Mouse (Mus musculus): ENCODE data around the gene Gsk3b. TPM values are rescaled to one million over a fixed set of nuclear protein-coding genes. Genes with fewer than 3 reads are reported as not detected.

Gsk3b gene
- polyA plus RNA-seq, 1 experiment from 2014 or later, result 37.2 TPM

- Histone ChIP-seq H3K4me2 (ENCODE audit: low read depth, low read length) (no peak overlapping the region), H3K4me1 (ENCODE audit: control insufficient read depth, insufficient read depth, low read length) (no peaks in the 10 kb centered on the region), H3K9me3 (replicated peaks; ENCODE audit: control insufficient read depth, low read length) (no peaks in the 10 kb centered on the region), H3K27ac (ENCODE audit: low read length) (no peak overlapping the region), H3K27me3 (ENCODE audit: control insufficient read depth, insufficient read depth, low read length) (no peaks in the 10 kb centered on the region), H3K4me3 (ENCODE audit: low read length) (no peak overlapping the region), H3K9ac (ENCODE audit: low read length) (no peak overlapping the region), H3K36me3 (ENCODE audit: control insufficient read depth, insufficient read depth) (no peaks in the 10 kb centered on the region)
- 47% methylated on average over 3 of the region's 3 CpGs for WGBS
- ATAC-seq (replicated peaks; ENCODE audit: extremely low read depth, insufficient read depth, low FRiP score), result no peak
Observed at GRCm38 (mm10) chr16:38271601-38272000, 182.8 kb downstream of the Gsk3b start.

- no peak overlapping the region for H3K4me3 ChIP-seq (ENCODE audit: low read length)
- H3K36me3 ChIP-seq (ENCODE audit: control insufficient read depth, insufficient read depth), result no peaks in the 10 kb centered on the region
- WGBS, result 77% methylated on average over 5 of the region's 5 CpGs
- H3K27ac ChIP-seq (ENCODE audit: low read length), result no peak overlapping the region
- H3K9ac ChIP-seq (ENCODE audit: low read length), result no peak overlapping the region
- ATAC-seq (replicated peaks; ENCODE audit: extremely low read depth, insufficient read depth, low FRiP score), result no peak
- H3K4me1 ChIP-seq (ENCODE audit: control insufficient read depth, insufficient read depth, low read length), result no peaks in the 10 kb centered on the region
- no peak overlapping the region for H3K4me2 ChIP-seq (ENCODE audit: low read depth, low read length)
- H3K9me3 ChIP-seq (replicated peaks; ENCODE audit: control insufficient read depth, low read length), result no peaks in the 10 kb centered on the region
- H3K27me3 ChIP-seq (ENCODE audit: control insufficient read depth, insufficient read depth, low read length), result no peaks in the 10 kb centered on the region
Observed at GRCm38 (mm10) chr16:38272483-38272882, 183.7 kb downstream of the Gsk3b start.

- WGBS, result 73% methylated on average over 2 of the region's 2 CpGs
- Histone ChIP-seq H3K36me3 (ENCODE audit: control insufficient read depth, insufficient read depth) (no peaks in the 10 kb centered on the region), H3K27me3 (ENCODE audit: control insufficient read depth, insufficient read depth, low read length) (no peaks in the 10 kb centered on the region), H3K4me3 (ENCODE audit: low read length) (no peak overlapping the region), H3K4me1 (ENCODE audit: control insufficient read depth, insufficient read depth, low read length) (no peaks in the 10 kb centered on the region), H3K9me3 (replicated peaks; ENCODE audit: control insufficient read depth, low read length) (no peaks in the 10 kb centered on the region), H3K27ac (ENCODE audit: low read length) (no peak overlapping the region), H3K4me2 (ENCODE audit: low read depth, low read length) (no peak overlapping the region), H3K9ac (ENCODE audit: low read length) (no peak overlapping the region)
- ATAC-seq (replicated peaks; ENCODE audit: extremely low read depth, insufficient read depth, low FRiP score), result no peak
Observed at GRCm38 (mm10) chr16:38274737-38275136, 185.9 kb downstream of the Gsk3b start.

GRCm38 (mm10) chr16:38279794-38280193 lies 191.0 kb downstream of the Gsk3b start:
- H3K36me3 ChIP-seq (ENCODE audit: control insufficient read depth, insufficient read depth), result no peaks in the 10 kb centered on the region
- H3K27ac ChIP-seq (ENCODE audit: low read length), result no peak overlapping the region
- H3K4me1 ChIP-seq (ENCODE audit: control insufficient read depth, insufficient read depth, low read length), result no peaks in the 10 kb centered on the region
- no peak for ATAC-seq (replicated peaks; ENCODE audit: extremely low read depth, insufficient read depth, low FRiP score)
- H3K9me3 ChIP-seq (replicated peaks; ENCODE audit: control insufficient read depth, low read length), result no peaks in the 10 kb centered on the region
- H3K27me3 ChIP-seq (ENCODE audit: control insufficient read depth, insufficient read depth, low read length), result no peaks in the 10 kb centered on the region
- WGBS, result 87% methylated on average over 5 of the region's 5 CpGs
- no peak overlapping the region for H3K4me2 ChIP-seq (ENCODE audit: low read depth, low read length)
- no peak overlapping the region for H3K4me3 ChIP-seq (ENCODE audit: low read length)
- no peak overlapping the region for H3K9ac ChIP-seq (ENCODE audit: low read length)

GRCm38 (mm10) chr16:38280951-38281350 lies 192.2 kb downstream of the Gsk3b start:
- Histone ChIP-seq H3K27ac (ENCODE audit: low read length) (no peak overlapping the region), H3K4me1 (ENCODE audit: control insufficient read depth, insufficient read depth, low read length) (no peaks in the 10 kb centered on the region), H3K36me3 (ENCODE audit: control insufficient read depth, insufficient read depth) (no peaks in the 10 kb centered on the region), H3K27me3 (ENCODE audit: control insufficient read depth, insufficient read depth, low read length) (no peaks in the 10 kb centered on the region), H3K4me3 (ENCODE audit: low read length) (no peak overlapping the region), H3K4me2 (ENCODE audit: low read depth, low read length) (no peak overlapping the region), H3K9ac (ENCODE audit: low read length) (no peak overlapping the region), H3K9me3 (replicated peaks; ENCODE audit: control insufficient read depth, low read length) (no peaks in the 10 kb centered on the region)
- 62% methylated on average over 7 of the region's 7 CpGs for WGBS
- no peak for ATAC-seq (replicated peaks; ENCODE audit: extremely low read depth, insufficient read depth, low FRiP score)

- no peak for ATAC-seq (replicated peaks; ENCODE audit: extremely low read depth, insufficient read depth, low FRiP score)
- H3K4me2 ChIP-seq (ENCODE audit: low read depth, low read length), result no peak overlapping the region
Observed at GRCm38 (mm10) chr16:38282559-38283160, 193.9 kb downstream of the Gsk3b start.

GRCm38 (mm10) chr16:38283300-38283699 lies 194.5 kb downstream of the Gsk3b start:
- Histone ChIP-seq H3K4me2 (ENCODE audit: low read depth, low read length) (no peak overlapping the region), H3K4me3 (ENCODE audit: low read length) (no peak overlapping the region), H3K36me3 (ENCODE audit: control insufficient read depth, insufficient read depth) (no peaks in the 10 kb centered on the region), H3K27me3 (ENCODE audit: control insufficient read depth, insufficient read depth, low read length) (no peaks in the 10 kb centered on the region), H3K27ac (ENCODE audit: low read length) (no peak overlapping the region), H3K4me1 (ENCODE audit: control insufficient read depth, insufficient read depth, low read length) (no peaks in the 10 kb centered on the region), H3K9me3 (replicated peaks; ENCODE audit: control insufficient read depth, low read length) (no peaks in the 10 kb centered on the region), H3K9ac (ENCODE audit: low read length) (no peak overlapping the region)
- 41% methylated on average over 3 of the region's 3 CpGs for WGBS
- no peak for ATAC-seq (replicated peaks; ENCODE audit: extremely low read depth, insufficient read depth, low FRiP score)

More at GRCm38 (mm10) chr16:38282559-38283160, 193.9 kb downstream of the Gsk3b start:
- Histone ChIP-seq H3K4me1 (ENCODE audit: control insufficient read depth, insufficient read depth, low read length) (no peaks in the 10 kb centered on the region), H3K9me3 (replicated peaks; ENCODE audit: control insufficient read depth, low read length) (no peaks in the 10 kb centered on the region), H3K27ac (ENCODE audit: low read length) (no peak overlapping the region), H3K4me3 (ENCODE audit: low read length) (no peak overlapping the region), H3K36me3 (ENCODE audit: control insufficient read depth, insufficient read depth) (no peaks in the 10 kb centered on the region), H3K27me3 (ENCODE audit: control insufficient read depth, insufficient read depth, low read length) (no peaks in the 10 kb centered on the region), H3K9ac (ENCODE audit: low read length) (no peak overlapping the region)
- WGBS, result 64% methylated on average over 7 of the region's 7 CpGs

GRCm38 (mm10) chr16:38285801-38286200 lies 197.0 kb downstream of the Gsk3b start:
- H3K4me2 ChIP-seq (ENCODE audit: low read depth, low read length), result no peak overlapping the region
- H3K36me3 ChIP-seq (ENCODE audit: control insufficient read depth, insufficient read depth), result no peaks in the 10 kb centered on the region
- H3K27me3 ChIP-seq (ENCODE audit: control insufficient read depth, insufficient read depth, low read length), result no peaks in the 10 kb centered on the region
- 82% methylated on average over 7 of the region's 7 CpGs for WGBS
- no peaks in the 10 kb centered on the region for H3K9me3 ChIP-seq (replicated peaks; ENCODE audit: control insufficient read depth, low read length)
- no peak for ATAC-seq (replicated peaks; ENCODE audit: extremely low read depth, insufficient read depth, low FRiP score)
- no peak overlapping the region for H3K27ac ChIP-seq (ENCODE audit: low read length)
- no peak overlapping the region for H3K4me3 ChIP-seq (ENCODE audit: low read length)
- no peak overlapping the region for H3K9ac ChIP-seq (ENCODE audit: low read length)
- no peaks in the 10 kb centered on the region for H3K4me1 ChIP-seq (ENCODE audit: control insufficient read depth, insufficient read depth, low read length)

- Histone ChIP-seq H3K27ac (ENCODE audit: low read length) (no peak overlapping the region), H3K4me3 (ENCODE audit: low read length) (no peak overlapping the region), H3K4me1 (ENCODE audit: control insufficient read depth, insufficient read depth, low read length) (no peaks in the 10 kb centered on the region), H3K9ac (ENCODE audit: low read length) (no peak overlapping the region), H3K4me2 (ENCODE audit: low read depth, low read length) (no peak overlapping the region), H3K36me3 (ENCODE audit: control insufficient read depth, insufficient read depth) (no peaks in the 10 kb centered on the region), H3K27me3 (ENCODE audit: control insufficient read depth, insufficient read depth, low read length) (no peaks in the 10 kb centered on the region), H3K9me3 (replicated peaks; ENCODE audit: control insufficient read depth, low read length) (no peaks in the 10 kb centered on the region)
- WGBS, result 50% methylated on average over 4 of the region's 4 CpGs
- no peak for ATAC-seq (replicated peaks; ENCODE audit: extremely low read depth, insufficient read depth, low FRiP score)
Observed at GRCm38 (mm10) chr16:38286541-38286940, 197.7 kb downstream of the Gsk3b start.

All from heart, embryonic 16.5 days (tissue).